Mouse (Mus musculus) midbrain, postnatal 0 days (tissue): ENCODE measurements around the gene Asap2. TPM values are rescaled to one million over a fixed set of nuclear protein-coding genes. Genes with fewer than 3 reads are reported as not detected.
A peak's percentile ranks its signal among the peaks of the same experiment; 100 is the strongest.

Experiments
- ATAC-seq: fragments of 200-750 bp; cut with Nextera tagmentation; 2 replicates; pipeline ENCODE4 v1.8.0; 2017; ENCODE audit warnings: moderate number of reproducible peaks, mild to moderate bottlenecking, moderate TSS enrichment, moderate library complexity; ENCODE audit not compliant: low FRiP score
- DNase-seq: peaks from one replicate; pipeline ENCODE4 v3.0.0-alpha.2; 2015; ENCODE audit warnings: low spot score
- H3K27ac ChIP-seq: fragments of 300-500 bp; sonication (generic); 2 replicates; pipeline ENCODE4 v1.5.1; 2014; ENCODE audit warnings: low read depth, mild to moderate bottlenecking, low read length, mixed read lengths
- H3K27me3 ChIP-seq: fragments of 300-500 bp; sonication (generic); 2 replicates; pipeline ENCODE4 v1.6.1; 2014; ENCODE audit warnings: low read length, control low read depth, mixed read lengths; ENCODE audit not compliant: insufficient read depth
- H3K36me3 ChIP-seq: fragments of 300-500 bp; sonication (generic); 2 replicates; pipeline ENCODE4 v1.6.1; 2014; ENCODE audit warnings: low read length, control low read depth, mixed read lengths; ENCODE audit not compliant: insufficient read depth
- H3K4me1 ChIP-seq: fragments of 300-500 bp; sonication (generic); 2 replicates; pipeline ENCODE4 v1.6.1; 2014; ENCODE audit warnings: mild to moderate bottlenecking, control low read depth, antibody characterized with exemption, low read length, mixed read lengths; ENCODE audit not compliant: insufficient read depth
- H3K4me2 ChIP-seq: fragments of 300-500 bp; sonication (generic); 2 replicates; pipeline ENCODE4 v1.6.1; 2014; ENCODE audit warnings: low read depth, mild to moderate bottlenecking, low read length, mixed read lengths; ENCODE audit not compliant: poor library complexity, severe bottlenecking
- H3K4me3 ChIP-seq: fragments of 300-500 bp; sonication (generic); 2 replicates; pipeline ENCODE4 v1.5.1; 2014; ENCODE audit warnings: low read depth, mild to moderate bottlenecking, low read length, moderate library complexity
- H3K9ac ChIP-seq: fragments of 300-500 bp; sonication (generic); replicated peaks from 2 replicates; pipeline ENCODE4 v1.6.1; 2014; ENCODE audit warnings: mild to moderate bottlenecking, low read length, moderate library complexity, mixed read lengths; ENCODE audit not compliant: poor library complexity, severe bottlenecking
- H3K9me3 ChIP-seq: fragments of 300-500 bp; sonication (generic); 2 replicates; pipeline ENCODE4 v1.6.1; 2016; ENCODE audit warnings: low read length, control low read depth
- CTCF ChIP-seq: IDR thresholded peaks from 2 replicates; pipeline ENCODE4 v1.5.1; 2016; ENCODE audit warnings: antibody characterized with exemption, mild to moderate bottlenecking
- WGBS: fragments of 180-500 bp; shearing (Covaris S2); extraction: QIAGEN DNeasy Blood & Tissue Kit; methylation state at CpG from one replicate; pipeline ENCODE4 v1.1.7; 2014; 5-methylcytosine and 5-hydroxymethylcytosine counted together
- polyA plus RNA-seq: library from polyadenylated mRNA; unstranded; fragments of >200 nt; fragmentation: Nextera tagmentation; extraction: Ambion mirVana; gene quantifications from 2 replicates; pipeline ENCODE4 v1.2.1, GENCODE M21; 2015
- total RNA-seq: library from RNA; depleted of rRNA; stranded (reverse); fragments of >200 nt; gene quantifications from 2 replicates; pipeline ENCODE4 v1.2.3, GENCODE M21; 2014

Gene Asap2
- total and polyA plus RNA-seq, 2 experiments from 2014 or later, result 14.7 to 21.3 TPM

- Histone ChIP-seq H3K4me1 (peaks cover 8% of the 10 kb centered on the region; the same call in 1 of the 2 replicates), H3K36me3 (no peaks in the 10 kb centered on the region), H3K9me3 (no peaks in the 10 kb centered on the region), H3K9ac (no peak overlapping the region), H3K27ac (peak overlapping the region; percentile 47; the same call in 1 of the 2 replicates), H3K4me3 (no peak overlapping the region), H3K27me3 (no peaks in the 10 kb centered on the region), H3K4me2 (no peak overlapping the region)
- WGBS, result 58% methylated on average over 4 of the region's 4 CpGs
- TF ChIP-seq CTCF, result peak; percentile 28; the same call in 1 of the 2 replicates
- DNase-seq (no peak), ATAC-seq (no peak)
Measured at GRCm38 (mm10) chr12:21139560-21139959, 149.3 kb downstream of the Asap2 start.

- Histone ChIP-seq H3K36me3 (peaks cover 3% of the 10 kb centered on the region; the same call in 1 of the 2 replicates), H3K27ac (peak overlapping the region; percentile 51; the same call in 1 of the 2 replicates), H3K4me2 (no peak overlapping the region), H3K9me3 (no peaks in the 10 kb centered on the region), H3K9ac (no peak overlapping the region), H3K4me1 (peaks cover 8% of the 10 kb centered on the region; the same call in 1 of the 2 replicates), H3K27me3 (no peaks in the 10 kb centered on the region), H3K4me3 (no peak overlapping the region)
- TF ChIP-seq CTCF, result no peak
- ATAC-seq, result no peak
- no peak for DNase-seq
- 83% methylated on average over 14 of the region's 14 CpGs for WGBS
Measured at GRCm38 (mm10) chr12:21140153-21140552, 149.9 kb downstream of the Asap2 start.

- peaks cover 8% of the 10 kb centered on the region; the same call in 1 of the 2 replicates for H3K4me1 ChIP-seq
- WGBS, result 84% methylated on average over 6 of the region's 6 CpGs
- no peak for TF ChIP-seq CTCF
- no peak for ATAC-seq
- H3K27me3 ChIP-seq, result no peaks in the 10 kb centered on the region
- no peak overlapping the region for H3K4me2 ChIP-seq
- H3K9me3 ChIP-seq, result no peaks in the 10 kb centered on the region
- no peak overlapping the region for H3K27ac ChIP-seq
- no peak overlapping the region for H3K4me3 ChIP-seq
- no peak overlapping the region for H3K9ac ChIP-seq
- no peak for DNase-seq
- peaks cover 3% of the 10 kb centered on the region; the same call in 1 of the 2 replicates for H3K36me3 ChIP-seq
Measured at GRCm38 (mm10) chr12:21140741-21141308, 150.6 kb downstream of the Asap2 start.

- WGBS, result 84% methylated on average over 5 of the region's 5 CpGs
- ATAC-seq (no peak), DNase-seq (no peak)
- Histone ChIP-seq H3K4me1 (0 out of 2 replicates have a peak, but pooled peaks cover 4% of the 10 kb centered on the region), H3K36me3 (peaks cover 3% of the 10 kb centered on the region; the same call in 1 of the 2 replicates), H3K9me3 (no peaks in the 10 kb centered on the region), H3K4me3 (no peak overlapping the region), H3K27me3 (no peaks in the 10 kb centered on the region), H3K9ac (no peak overlapping the region), H3K27ac (no peak overlapping the region), H3K4me2 (no peak overlapping the region)
- no peak for TF ChIP-seq CTCF
Measured at GRCm38 (mm10) chr12:21141691-21142300, 151.5 kb downstream of the Asap2 start.

- no peak for ATAC-seq
- WGBS, result 79% methylated on average over 9 of the region's 9 CpGs
- no peak for TF ChIP-seq CTCF
Measured at GRCm38 (mm10) chr12:21142489-21143254, 152.4 kb downstream of the Asap2 start.

More at GRCm38 (mm10) chr12:21142489-21143254, 152.4 kb downstream of the Asap2 start:
- H3K27me3 ChIP-seq, result no peaks in the 10 kb centered on the region
- H3K36me3 ChIP-seq, result peaks cover 3% of the 10 kb centered on the region; the same call in 1 of the 2 replicates
- H3K27ac ChIP-seq, result no peak overlapping the region
- DNase-seq, result no peak
- no peak overlapping the region for H3K4me3 ChIP-seq
- no peak overlapping the region for H3K4me2 ChIP-seq
- 0 out of 2 replicates have a peak, but pooled peaks cover 4% of the 10 kb centered on the region for H3K4me1 ChIP-seq
- H3K9me3 ChIP-seq, result no peaks in the 10 kb centered on the region
- H3K9ac ChIP-seq, result no peak overlapping the region
